Mouse (Mus musculus): Measurements from ENCODE around the gene Sigmar1. TPM values are rescaled to one million over a fixed set of nuclear protein-coding genes. Genes with fewer than 3 reads are reported as not detected.
"Not testable (repeated sequence)": the region's sequence is repeated elsewhere in the genome, so short reads cannot be mapped to it uniquely, and the experiment has no call there.

Gene Sigmar1
- total RNA-seq, 2 experiments from 2014 or later: 36.9 to 44.0 TPM

DNA sequence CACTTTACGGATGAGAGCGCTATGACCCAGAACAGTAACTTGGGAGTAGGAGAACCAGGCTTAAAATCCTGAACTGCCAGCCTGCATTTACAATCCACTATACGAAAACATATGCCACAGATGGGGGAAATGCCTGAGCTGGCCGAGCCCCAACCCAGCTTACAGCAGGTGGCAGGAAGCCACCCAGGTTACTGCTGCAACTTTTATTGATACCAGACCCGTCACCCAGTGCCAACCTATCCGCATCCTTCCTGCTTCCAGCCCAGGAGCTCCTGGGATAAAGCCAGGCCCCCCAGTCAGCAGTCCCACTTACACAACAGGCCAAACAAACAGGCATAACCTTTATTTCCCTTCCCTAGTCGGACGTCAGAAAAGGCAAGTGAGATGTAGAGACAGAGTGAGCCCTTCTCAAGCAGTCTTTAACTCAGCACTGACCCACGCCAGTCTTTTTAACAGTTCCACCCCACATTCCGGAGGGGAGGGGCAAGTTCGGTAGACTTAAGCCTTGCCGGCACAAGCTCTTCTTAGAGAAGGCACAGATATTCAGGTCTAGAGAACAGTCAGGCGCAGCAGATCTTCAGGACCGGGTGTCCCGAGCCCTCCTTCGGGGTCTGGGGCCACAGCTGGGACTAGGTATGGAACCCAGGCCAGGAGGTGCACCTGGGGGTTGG is 44.1 kb downstream of the Sigmar1 start:
- peak in 1 of 2 experiments; percentile 35 for DNase-seq (ENCODE audit: low spot score in 2 of 2)

DNA sequence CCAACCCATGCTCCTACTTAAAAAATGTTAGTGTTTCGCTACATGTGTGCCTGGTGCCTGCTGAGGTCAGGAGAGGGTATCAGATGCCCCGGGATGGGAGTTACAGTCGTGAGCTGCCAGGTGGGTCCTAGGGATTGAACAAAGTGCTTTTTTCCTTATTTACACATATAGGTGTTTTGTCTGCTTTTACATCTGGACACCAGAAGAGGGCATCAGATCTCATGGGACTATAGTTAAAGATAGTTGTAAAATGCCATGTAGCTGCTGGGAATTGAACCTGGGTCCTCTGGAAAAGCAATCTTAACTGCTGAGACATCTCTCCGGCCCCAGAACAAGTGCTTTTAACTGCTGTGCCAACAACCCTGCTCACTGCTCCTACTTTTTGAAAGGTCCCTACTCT is 45.7 kb downstream of the Sigmar1 start:
- no peak for DNase-seq (ENCODE audit: low spot score in 2 of 2)

DNA sequence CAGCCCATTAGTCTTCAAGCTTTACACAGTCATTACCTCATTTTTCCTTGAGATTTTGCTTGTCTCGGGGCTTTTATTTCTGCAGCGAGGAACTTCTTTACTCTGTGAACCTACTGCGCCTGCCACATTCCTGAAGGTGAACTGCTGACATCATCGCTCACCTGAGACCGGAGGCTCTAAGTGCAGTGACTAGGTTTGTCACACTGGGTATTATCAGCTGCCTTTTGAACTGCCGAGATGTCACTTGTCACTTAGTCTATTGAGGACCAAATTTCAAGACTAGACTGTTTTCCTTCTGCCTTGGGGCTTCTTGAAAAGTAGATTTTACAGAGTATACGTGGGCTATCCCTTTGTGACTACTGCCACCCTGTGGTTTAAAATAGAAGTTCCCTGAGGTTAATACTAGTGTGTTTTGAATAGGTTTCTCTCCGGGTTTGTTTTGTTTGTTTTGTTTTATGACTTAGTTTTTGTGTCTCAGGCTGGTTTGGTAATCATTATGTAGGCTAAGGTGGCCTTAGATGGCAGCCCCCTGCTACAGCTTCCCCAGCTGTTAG is 47.7 kb downstream of the Sigmar1 start:
- peak in 1 of 2 experiments; percentile 82 for DNase-seq (ENCODE audit: low spot score in 2 of 2)

DNA sequence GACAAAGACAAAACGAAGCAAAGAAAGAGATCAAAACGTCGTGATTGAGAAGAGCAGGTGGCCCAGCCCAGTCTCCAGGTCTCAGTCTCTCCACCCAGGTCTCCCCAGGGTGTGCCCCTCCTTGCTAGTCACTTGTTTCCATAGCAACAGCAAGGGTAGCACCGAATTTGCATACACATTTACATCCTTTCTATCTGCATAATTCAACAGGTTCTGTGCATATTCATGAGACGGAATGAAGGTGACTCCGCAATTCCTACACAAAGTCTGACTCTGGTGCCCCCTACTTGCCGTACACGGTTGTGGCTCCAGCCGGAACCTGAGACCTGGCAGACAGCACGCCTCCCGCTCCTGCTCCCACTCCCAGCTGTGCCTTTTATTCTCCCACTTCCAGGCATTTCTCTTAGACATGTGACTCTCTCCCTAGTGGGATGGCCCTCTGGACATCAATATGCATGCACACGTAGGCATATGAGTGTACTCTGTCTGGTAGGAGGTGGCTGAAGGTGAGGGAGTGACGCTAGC is 48.9 kb downstream of the Sigmar1 start:
- peak; percentile 62 to 80 for DNase-seq (ENCODE audit: low spot score in 2 of 2)

DNA sequence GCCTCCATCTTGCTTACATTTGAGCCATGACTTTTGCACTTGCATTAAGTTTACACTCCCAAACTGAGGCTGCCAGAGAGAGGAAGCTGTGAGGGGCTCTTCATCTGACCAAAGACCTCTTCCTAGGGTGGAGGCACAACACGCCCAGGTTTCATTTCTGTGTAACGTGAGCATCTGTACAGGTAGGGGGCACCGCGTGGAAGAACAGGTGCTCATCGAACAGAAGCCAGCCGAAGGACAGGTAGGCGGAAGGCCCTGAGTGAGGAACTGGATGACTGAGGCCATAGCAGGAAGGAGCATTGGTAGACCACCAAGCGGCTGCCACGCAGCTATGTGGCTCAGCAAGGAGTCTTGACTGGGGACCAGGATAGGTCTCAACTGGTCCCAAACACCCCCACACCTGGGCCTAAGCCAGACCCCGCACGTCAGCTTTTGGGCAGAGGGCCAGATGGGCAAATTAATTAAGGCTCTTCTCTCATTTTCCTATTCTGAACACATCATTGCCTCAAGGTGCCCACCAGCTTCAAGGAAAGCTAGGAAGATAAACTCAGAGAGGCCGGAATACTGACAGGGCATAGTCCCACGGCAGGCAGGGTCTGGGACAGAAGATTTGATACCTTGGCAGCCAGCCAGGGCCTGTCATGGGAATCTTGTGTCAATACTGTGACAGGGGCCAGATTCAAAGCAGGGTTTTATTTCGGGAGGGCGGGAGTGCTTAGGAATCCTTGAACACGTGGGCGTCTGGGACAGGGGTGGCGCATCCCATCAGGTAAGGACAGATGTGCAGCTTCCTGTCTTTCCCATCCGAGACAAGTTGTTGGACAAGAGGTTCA is 49.8 kb downstream of the Sigmar1 start:
- DNase-seq (ENCODE audit: low spot score in 2 of 2): no peak

DNA sequence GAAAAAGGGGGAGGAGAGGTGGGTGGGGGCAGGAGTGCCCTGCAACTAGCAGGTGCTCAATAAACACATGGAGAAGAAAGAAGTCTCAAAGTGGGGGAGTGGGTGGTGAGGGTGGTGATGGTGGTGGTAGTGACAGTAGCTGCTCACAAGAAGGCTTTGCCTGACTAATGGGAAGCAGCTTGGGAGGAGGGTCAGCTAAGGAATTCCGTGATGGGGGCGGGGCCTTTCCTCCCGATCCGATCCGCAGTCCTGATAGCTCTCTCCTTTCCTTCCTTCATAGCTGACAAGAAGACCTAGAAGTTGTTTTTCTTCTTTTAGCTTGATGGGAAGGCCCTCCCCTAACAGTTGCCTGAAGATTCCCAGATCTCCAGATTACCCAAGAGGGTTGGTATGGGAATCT is 51.3 kb downstream of the Sigmar1 start:
- no peak for DNase-seq (ENCODE audit: low spot score in 2 of 2)

DNA sequence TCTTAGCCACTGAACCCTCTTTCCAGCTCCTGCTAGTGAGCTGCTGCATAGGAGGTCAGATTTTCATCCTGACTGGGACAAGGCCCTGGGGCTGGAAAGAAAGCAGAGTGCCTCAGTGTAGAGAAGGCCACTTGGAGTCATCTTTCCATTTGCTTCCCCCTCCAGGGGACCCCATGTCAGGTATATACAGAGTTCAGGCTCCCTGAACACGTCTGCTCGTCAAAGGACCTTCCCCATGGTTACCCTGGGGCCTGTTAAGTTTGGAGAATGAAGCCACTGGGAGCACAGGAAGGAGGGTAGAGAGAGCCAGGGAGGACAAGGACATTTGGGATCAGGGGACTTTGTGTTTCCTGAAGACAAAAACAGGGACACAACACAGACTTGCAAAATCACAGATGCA is 53.7 kb downstream of the Sigmar1 start:
- DNase-seq (ENCODE audit: low spot score in 2 of 2): not testable (repeated sequence)

DNA sequence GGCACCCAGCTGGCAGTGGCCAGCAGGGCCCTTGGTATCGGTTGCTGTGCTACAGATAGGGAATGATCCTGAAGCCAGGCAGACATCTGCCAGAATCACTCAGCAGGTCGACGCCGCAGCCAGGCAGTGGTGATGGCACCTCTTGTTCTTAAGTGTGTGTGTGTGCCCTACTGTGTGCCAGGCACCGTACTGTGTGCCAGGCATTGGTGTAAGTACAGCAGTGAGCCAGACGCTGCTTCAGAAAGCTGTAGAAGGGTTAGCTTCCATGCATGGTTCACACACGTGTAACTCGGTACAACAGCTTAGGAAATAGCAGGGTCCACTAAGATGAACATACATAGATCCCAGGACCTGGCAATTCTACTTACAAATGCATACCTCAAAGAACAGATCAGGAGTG is 55.7 kb downstream of the Sigmar1 start:
- DNase-seq (ENCODE audit: low spot score in 2 of 2): not testable (repeated sequence)

DNA sequence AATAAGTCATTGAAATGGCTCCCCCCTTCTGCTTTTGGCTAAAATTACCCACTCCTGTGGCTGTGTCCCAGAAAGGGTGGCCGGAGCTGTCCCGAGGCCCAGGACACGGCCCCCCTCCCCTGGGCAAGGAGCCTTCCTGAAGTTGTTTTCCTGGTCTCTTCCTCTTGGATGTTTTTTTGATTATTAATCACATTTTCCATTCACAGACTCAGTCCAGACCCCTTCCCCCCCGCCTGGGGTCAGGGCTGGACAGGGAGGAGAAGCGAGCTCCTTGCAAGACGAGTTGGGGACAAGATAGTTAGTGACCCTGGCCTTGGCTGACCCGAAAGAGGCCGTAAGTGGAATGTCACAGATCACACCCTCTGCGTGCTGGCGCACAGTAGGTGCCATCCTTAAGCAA is 56.2 kb downstream of the Sigmar1 start, which contains the start of gene Il11ra1:
TSS of gene Il11ra1 (plus strand) at position 207 of the 400 bp plus-strand sequence.
- DNase-seq (ENCODE audit: low spot score in 2 of 2): not testable (repeated sequence)

DNA sequence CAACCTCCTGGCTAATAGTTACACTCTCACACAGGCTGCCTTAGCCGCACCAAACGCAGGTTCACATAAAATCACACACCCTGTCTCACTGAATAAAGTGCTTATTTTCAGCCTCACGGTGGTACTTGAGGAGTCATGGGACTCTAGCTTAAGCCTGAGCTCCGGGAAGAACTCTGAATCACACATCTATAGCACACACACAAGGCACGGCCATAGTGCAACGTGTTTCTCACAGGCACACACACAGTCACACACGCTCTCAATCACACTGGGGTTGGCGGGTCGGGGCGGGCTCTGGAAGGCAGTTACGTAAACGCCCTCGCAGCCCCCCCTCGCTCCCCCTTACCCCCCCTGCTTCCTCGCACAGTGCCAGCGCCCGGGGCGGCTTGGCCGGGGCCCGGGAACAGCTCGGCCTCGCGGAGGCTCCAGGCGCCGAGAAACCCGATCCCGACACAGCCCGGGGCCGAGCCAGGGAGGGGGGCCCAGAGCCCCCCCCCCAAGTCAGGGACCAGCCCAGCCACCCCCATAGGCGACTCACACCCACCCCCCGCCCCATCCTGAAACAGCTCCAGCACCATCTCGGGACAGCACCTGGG is 57.4 kb downstream of the Sigmar1 start:
- not testable (repeated sequence) for DNase-seq (ENCODE audit: low spot score in 2 of 2)

DNA sequence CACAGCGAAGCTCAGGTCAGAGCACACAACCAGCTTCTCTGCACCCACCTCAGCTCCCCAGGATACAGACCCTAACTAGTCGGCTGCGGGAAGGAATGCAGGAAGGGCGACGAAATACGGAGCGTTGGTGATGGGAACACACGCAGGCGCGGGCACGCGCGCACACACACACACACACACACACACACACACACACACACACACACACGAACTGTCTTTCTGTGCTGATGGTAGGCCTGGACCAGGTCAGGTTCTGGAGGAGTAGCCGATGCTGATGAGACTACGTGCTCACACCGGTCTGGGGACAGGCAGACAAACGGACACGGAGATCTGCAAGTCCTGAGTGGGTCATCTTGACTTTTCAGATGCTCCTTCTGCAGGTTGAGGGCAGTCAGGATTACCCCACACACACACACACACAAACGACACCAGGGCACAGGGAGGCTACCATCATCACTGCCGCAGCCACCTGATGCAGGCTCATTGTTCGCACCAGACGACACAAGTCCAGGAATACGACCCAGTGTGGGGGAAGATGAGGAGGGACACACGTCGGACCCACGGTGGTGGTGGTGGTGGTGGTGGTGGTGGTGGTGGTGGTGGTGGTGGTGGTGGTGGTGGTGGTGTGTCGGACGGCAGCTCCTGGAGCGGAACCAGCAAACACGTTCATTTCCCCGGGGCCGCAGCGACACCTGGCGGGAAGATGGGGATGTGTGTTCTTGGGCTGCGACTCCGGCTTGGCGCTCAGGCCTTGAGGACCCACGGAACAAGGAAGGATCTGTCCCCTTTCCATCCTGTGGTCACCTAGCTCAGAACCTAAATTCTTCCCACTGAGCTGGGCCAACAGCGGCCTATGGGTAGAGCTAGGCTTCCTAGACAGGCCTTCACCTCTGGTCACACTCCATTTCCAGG is 58.8 kb downstream of the Sigmar1 start, which contains the start of gene Cntfr:
TSS of gene Cntfr (minus strand) at position 160 of the 912 bp plus-strand sequence.
- peak; percentile 75 to 89 for DNase-seq (ENCODE audit: low spot score in 2 of 2)

DNA sequence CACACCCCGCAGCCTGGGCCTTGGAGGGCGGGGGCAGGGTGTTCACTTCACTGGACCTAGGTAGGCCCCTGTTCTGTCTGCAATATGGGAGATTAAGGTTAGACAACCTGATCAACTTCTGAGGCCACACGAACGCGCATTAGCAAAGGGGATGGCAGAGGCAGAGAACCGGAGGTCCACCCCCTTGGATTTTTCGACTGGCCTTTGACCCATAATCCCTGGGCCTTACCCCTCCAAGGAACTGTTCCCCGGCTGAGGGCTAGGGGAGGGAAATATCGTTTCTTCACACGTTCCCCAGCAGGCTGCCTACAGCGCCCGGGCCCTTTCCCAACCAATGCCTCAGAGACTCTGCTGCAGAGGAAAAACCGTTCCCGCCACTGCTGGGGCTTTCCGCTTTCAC is 59.5 kb downstream of the Sigmar1 start:
- DNase-seq (ENCODE audit: low spot score in 2 of 2): not testable (repeated sequence)

DNA sequence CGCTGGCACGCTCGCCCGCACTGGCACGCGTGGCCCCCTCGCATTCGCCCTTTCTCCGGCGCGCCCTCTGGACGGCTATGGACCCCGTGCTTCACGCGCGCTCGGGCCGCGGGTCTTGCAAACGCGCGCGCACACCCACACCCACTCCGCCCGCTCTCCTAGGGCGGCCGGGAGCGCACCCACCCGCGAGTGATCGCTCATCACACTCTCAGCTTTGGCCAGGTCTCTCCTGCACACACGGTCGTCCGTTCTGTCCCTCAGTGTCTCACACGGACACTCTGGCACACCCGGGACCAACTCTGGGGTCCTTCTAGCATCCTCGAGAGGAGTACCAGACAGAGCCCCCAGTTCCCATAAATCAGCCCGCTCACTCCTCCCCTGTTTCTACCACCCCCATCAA is 60.2 kb downstream of the Sigmar1 start:
- DNase-seq (ENCODE audit: low spot score in 2 of 2): not testable (repeated sequence)

DNA sequence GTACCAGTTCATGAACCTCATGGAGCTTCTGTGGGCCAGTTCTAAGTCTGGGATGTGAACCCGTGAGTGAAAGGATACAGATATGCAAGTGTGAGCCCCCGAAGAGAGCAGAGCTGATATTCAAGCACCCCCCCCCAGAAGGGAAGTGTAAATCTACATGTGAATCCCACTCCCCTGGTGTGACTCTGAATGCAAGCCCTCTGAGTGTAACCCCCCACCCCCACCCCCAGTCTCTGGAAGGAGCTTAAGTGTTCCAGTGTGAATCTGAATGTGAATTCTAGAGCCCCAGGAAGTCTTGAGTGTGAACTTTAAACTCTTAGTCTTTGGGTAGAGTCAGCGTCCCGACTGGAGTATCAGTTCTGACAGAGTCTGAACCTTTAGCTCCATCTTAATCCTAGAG is 62.4 kb downstream of the Sigmar1 start:
- DNase-seq (ENCODE audit: low spot score in 2 of 2): not testable (repeated sequence)

DNA sequence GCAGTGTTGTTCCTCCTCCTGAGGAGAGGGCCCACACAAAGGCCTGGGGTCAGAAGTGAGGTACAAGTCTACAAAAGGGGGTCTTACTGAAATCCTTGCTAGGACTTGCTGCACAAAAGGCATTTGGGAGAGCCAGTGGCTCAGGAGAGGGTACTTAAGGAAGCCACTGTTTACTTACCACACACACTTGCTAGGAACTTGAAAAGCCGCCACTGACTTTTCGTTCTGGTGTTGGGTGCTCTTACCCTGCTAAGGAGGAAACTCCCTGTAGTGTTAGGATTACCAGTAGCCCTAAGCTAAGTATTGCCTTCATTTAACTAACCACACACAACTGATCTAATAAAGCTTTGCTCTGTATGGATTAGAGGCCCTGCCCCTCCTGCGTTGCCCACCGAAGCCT is 65.9 kb downstream of the Sigmar1 start:
- not testable (repeated sequence) for DNase-seq (ENCODE audit: low spot score in 2 of 2)

DNA sequence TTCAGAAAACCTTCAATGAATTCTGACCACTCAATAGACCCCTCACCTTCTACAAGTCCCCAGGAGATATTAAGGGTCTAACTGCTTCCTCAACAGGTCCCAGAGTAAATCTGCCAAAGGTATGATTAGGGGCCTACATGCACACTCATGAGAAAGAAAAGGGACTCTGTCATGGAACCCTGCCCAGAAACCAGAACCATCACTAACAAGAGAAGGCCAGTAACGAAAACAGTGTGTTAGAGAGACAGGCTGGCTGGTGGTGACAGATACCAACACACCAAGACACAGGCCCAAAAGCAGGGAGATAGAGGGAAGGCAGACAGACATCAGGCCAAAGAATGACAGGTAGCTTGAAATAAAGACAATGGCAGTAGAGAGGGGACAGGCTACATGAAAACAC is 67.4 kb downstream of the Sigmar1 start:
- not testable (repeated sequence) for DNase-seq (ENCODE audit: low spot score in 2 of 2)

Data from layer of hippocampus, adult 18-20 months (tissue).